Mouse (Mus musculus) C2C12 (cell line): ENCODE measurements around the gene Sept9. TPM values are rescaled to one million over a fixed set of nuclear protein-coding genes. Genes with fewer than 3 reads are reported as not detected.
"Not testable (repeated sequence)": the region's sequence is repeated elsewhere in the genome, so short reads cannot be mapped to it uniquely, and the experiment has no call there.

Experiments used
- H3K27me3 ChIP-seq: one replicate; pipeline ENCODE4 v1.6.1; 2011; ENCODE audit not compliant: control insufficient read depth, insufficient read depth, insufficient read length
- H3K36me3 ChIP-seq: one replicate; pipeline ENCODE4 v1.6.1; 2011; ENCODE audit not compliant: control insufficient read depth, insufficient read depth
- H3K4me3 ChIP-seq: one replicate; pipeline ENCODE4 v1.5.1; 2011; ENCODE audit warnings: mild to moderate bottlenecking, control low read depth; ENCODE audit not compliant: poor library complexity, insufficient read depth, severe bottlenecking
- H3K79me2 ChIP-seq: one replicate; pipeline ENCODE4 v1.6.1; 2011; ENCODE audit not compliant: control insufficient read depth, insufficient read depth
- H3K79me3 ChIP-seq: one replicate; pipeline ENCODE4 v1.6.1; 2011; ENCODE audit warnings: low read depth, control low read depth
- H3ac ChIP-seq: one replicate; pipeline ENCODE3; 2011; ENCODE audit warnings: low read depth; ENCODE audit not compliant: control insufficient read depth, insufficient read length
- CEBPB ChIP-seq: IDR thresholded peaks from one replicate; pipeline ENCODE4 v1.6.1; 2011; ENCODE audit warnings: low read depth, mild to moderate bottlenecking, control low read depth, moderate library complexity
- CTCF ChIP-seq: IDR thresholded peaks from one replicate; pipeline ENCODE4 v1.5.1; 2011; ENCODE audit not compliant: control insufficient read depth, insufficient read depth, insufficient read length
- FOSL1 ChIP-seq: IDR thresholded peaks from one replicate; pipeline ENCODE4 v1.8.0; 2011; ENCODE audit warnings: mild to moderate bottlenecking, low read length; ENCODE audit not compliant: poor library complexity, insufficient read depth, severe bottlenecking
- MAX ChIP-seq: IDR thresholded peaks from one replicate; pipeline ENCODE4 v1.6.1; 2011; ENCODE audit warnings: mild to moderate bottlenecking, control low read depth
- MYOD1 ChIP-seq: IDR thresholded peaks from one replicate; pipeline ENCODE4 v1.6.1; 2011; ENCODE audit warnings: low read depth; ENCODE audit not compliant: control insufficient read depth, insufficient read length
- MYOG ChIP-seq: IDR thresholded peaks from one replicate; pipeline ENCODE4 v1.6.1; 2011; ENCODE audit not compliant: control insufficient read depth, insufficient read length; ENCODE audit errors: extremely low read depth
- USF1 ChIP-seq: IDR thresholded peaks from one replicate; pipeline ENCODE4 v1.6.1; 2011; ENCODE audit warnings: low read depth, mild to moderate bottlenecking, control low read depth, moderate library complexity
- polyA plus RNA-seq: library from polyadenylated mRNA; unstranded; fragments of >200 nt; fragmentation: generic; extraction: Trizol; gene quantifications from one replicate; pipeline ENCODE4 v1.2.1, GENCODE M21; 2012; ENCODE audit warnings: missing spikeins

The Sept9 gene
- polyA plus RNA-seq, 1 experiment = 266 TPM

DNA sequence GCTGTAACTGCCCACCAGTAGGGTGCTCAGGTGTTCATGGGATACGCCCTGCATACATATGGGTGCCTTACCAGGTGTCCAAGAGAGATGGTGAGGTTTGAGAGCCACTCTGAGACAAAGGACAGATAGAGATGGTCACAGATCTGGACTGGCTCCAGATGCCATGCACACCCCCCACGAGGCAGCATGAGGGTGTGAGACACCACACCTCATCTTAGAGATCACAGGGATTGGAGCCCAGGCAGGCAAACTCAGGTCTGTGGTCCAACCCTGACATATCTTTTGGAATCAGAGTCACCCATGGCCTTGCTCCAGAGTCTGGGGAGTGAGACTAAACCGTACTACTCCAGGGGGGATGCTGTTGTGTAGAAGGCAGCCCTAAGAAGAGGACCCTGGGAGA lies 122.8 kb downstream of the Sept9 start:
- Histone ChIP-seq H3K36me3 (peaks cover 13% of the 10 kb centered on the region), H3K27me3 (no peaks in the 10 kb centered on the region), H3K79me2 (peaks cover 99% of the 10 kb centered on the region), H3K4me3 (no peak overlapping the region), H3ac (no peak overlapping the region), H3K79me3 (peaks cover 84% of the 10 kb centered on the region)
- TF ChIP-seq MYOG (no peak), USF1 (no peak), CTCF (no peak), MYOD1 (no peak), CEBPB (no peak), MAX (no peak), FOSL1 (no peak)

DNA sequence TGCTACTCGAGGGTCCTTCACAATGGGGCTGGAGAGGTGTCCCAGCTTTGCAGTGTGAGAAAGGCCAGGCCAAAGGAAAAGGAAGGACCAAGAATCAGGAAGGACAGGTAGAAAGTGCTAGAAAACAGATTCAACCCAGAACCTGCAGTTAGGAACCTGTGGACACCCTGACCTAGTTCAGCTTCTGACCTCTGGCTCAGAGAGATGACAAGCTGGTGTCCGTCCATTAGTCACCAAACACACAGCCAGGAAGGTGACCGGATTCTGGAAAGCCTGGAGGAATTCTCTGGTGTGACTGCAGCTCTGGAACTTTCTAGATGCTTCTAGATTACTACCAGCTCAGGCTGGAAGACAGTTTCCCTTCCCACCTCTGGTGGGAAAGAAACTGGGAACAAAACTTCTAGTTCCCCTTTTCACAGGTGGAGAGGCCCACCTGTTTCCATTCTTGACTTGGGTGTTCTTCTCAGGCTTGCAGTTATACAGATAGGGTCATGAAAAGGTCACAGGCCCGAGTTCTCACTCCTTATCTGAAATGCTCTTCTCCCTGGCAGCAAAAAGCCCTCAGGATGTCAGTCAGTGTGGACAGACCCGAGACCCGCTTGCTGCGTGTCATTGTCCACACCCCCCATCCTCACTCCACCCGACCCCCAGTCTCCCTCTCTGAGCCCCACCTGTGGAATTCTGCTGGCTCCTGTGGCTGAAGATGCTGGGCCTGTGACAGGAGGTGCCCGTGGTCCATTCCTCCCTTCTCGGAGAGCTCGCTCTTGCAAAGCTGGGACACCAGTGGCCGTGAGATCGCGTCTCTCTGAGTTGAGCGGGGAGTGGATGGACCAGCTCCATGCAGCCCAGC lies 123.5 kb downstream of the Sept9 start:
- H3ac ChIP-seq = no peak overlapping the region
- peaks cover 99% of the 10 kb centered on the region for H3K79me2 ChIP-seq
- peaks cover 13% of the 10 kb centered on the region for H3K36me3 ChIP-seq
- no peaks in the 10 kb centered on the region for H3K27me3 ChIP-seq
- no peak overlapping the region for H3K4me3 ChIP-seq
- H3K79me3 ChIP-seq = peaks cover 87% of the 10 kb centered on the region
- no peak for TF ChIP-seq CEBPB
- no peak for TF ChIP-seq MAX
- TF ChIP-seq FOSL1 = no peak
- no peak for TF ChIP-seq USF1
- TF ChIP-seq MYOD1 = no peak
- TF ChIP-seq CTCF = no peak
- TF ChIP-seq MYOG = no peak

DNA sequence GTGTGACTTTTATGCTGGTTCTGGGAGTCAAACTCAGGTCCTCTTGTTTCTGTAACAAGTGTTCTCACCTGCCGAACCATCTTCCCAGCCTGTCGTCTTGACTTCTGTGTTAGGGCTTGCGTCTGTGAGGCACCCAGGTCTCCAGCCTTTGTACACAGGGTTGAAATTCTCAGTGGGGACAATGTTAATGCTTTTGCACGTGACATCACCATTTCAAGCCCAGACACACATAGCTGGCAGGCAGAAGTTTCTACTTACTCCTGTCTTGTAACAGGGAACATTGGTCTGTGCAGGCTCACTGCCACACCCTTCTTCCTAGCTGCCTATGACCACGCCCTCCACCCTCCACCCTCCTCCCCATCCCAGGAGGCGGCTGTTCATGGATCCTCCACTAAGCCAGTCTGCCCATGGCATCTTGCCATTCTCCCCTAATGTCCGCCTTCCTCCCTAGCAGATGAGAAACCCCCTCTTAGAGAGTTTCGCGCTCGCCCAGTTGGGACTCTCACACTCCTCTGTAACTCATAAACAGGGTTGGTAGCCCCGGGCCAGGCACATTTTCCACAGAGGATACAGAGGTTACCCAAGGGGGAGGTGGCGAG lies 124.6 kb downstream of the Sept9 start:
- peaks cover 100% of the 10 kb centered on the region for H3K79me2 ChIP-seq
- peaks cover 98% of the 10 kb centered on the region for H3K79me3 ChIP-seq
- H3K36me3 ChIP-seq = peaks cover 13% of the 10 kb centered on the region
- no peaks in the 10 kb centered on the region for H3K27me3 ChIP-seq
- no peak overlapping the region for H3ac ChIP-seq
- H3K4me3 ChIP-seq = no peak overlapping the region
- TF ChIP-seq MAX (no peak), FOSL1 (no peak), CEBPB (no peak), CTCF (no peak), MYOD1 (no peak), MYOG (no peak), USF1 (no peak)

DNA sequence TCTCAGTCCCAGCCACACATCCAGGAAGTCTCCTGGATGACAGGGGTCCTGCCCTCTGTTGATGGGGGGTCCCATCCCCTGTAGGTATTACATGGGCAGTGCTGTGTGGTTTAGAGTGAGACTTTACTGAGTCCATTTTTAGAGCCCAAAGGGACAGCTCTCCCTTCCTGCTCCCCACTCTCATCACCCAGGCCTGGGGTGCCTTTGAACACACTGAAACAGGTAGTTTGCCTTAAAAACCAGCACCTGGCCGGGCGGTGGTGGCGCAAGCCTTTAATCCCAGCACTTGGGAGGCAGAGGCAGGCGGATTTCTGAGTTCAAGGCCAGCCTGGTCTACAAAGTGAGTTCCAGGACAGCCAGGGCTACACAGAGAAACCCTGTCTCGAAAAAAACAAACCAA lies 125.3 kb downstream of the Sept9 start:
- peaks cover 99% of the 10 kb centered on the region for H3K79me3 ChIP-seq
- H3K27me3 ChIP-seq, H3K4me3 ChIP-seq, H3ac ChIP-seq: not testable (repeated sequence)
- H3K79me2 ChIP-seq = peaks cover 100% of the 10 kb centered on the region
- peaks cover 13% of the 10 kb centered on the region for H3K36me3 ChIP-seq

DNA sequence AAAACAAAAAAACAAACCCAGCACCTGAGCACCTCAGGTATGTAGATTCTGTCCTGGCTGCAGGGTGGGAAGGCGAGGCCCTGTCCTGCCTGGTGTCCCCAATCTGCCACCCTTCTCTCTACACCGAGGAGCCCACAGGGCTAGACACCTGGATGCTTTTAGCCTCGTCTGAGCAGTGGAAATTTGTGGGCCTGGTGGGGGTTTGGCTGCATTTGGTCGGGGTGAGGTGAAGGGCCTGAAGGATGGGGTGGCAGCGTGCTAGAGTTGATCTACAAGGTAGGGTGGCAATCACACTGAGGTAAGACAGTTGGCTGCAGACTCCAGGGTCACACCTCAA lies 125.6 kb downstream of the Sept9 start:
- Histone ChIP-seq H3K79me3 (peaks cover 99% of the 10 kb centered on the region), H3K36me3 (peaks cover 15% of the 10 kb centered on the region), H3K4me3 (no peak overlapping the region), H3K27me3 (no peaks in the 10 kb centered on the region), H3ac (no peak overlapping the region), H3K79me2 (peaks cover 100% of the 10 kb centered on the region)
- TF ChIP-seq MYOD1 (no peak), FOSL1 (no peak)

DNA sequence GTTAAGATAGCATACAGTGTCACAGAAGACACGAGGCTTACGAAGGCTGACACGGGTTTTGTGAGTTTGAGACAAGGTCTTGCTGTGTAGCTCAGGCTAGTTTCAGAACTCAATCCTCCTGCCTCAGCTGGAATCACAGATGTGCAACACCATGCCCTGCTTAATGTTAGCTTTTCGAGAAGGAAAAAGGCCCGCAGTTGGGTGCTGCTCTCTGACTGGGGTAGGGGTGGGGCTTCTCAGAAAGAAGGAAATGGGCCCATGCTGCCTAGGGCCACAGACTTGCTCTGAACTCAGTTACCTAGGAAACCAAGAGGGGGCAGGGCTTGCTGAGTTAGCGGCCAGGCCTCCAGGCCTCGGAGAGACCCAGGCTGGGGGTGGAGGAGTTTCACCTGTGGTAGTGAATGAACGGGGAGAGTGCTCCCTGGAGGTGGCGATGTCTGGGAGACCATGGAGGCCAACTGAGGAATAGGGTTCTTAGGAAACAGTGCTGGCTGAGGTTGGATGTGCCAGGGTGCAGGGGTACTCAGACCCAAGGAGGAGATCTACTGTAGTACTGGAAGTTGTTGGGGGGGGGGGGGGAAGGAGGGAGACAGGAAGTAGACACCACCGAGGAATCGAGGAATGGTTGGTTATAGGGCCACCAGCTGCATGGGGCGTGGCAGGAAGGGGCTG lies 126.1 kb downstream of the Sept9 start:
- peaks cover 100% of the 10 kb centered on the region for H3K79me2 ChIP-seq
- TF ChIP-seq MAX = no peak
- TF ChIP-seq FOSL1 = no peak
- no peak for TF ChIP-seq MYOD1
- no peak for TF ChIP-seq CEBPB
- TF ChIP-seq MYOG = no peak
- TF ChIP-seq USF1 = no peak
- TF ChIP-seq CTCF = no peak
- no peak overlapping the region for H3ac ChIP-seq
- no peak overlapping the region for H3K4me3 ChIP-seq
- no peaks in the 10 kb centered on the region for H3K27me3 ChIP-seq
- peaks cover 99% of the 10 kb centered on the region for H3K79me3 ChIP-seq
- H3K36me3 ChIP-seq = peaks cover 16% of the 10 kb centered on the region
